Mouse (Mus musculus): ENCODE results near the gene Pla2g7. TPM values are rescaled to one million over a fixed set of nuclear protein-coding genes. Genes with fewer than 3 reads are reported as not detected.

The Pla2g7 gene
- polyA plus RNA-seq, 2 experiments from 2014 or later = 0.30 to 1.5 TPM

- ATAC-seq = no peak
These were observed 13.1 kb downstream of the Pla2g7 start for GRCm38 (mm10) chr17:43581012-43581467.

GRCm38 (mm10) chr17:43584771-43585170 is 16.9 kb downstream of the Pla2g7 start:
- no peak for ATAC-seq

- ATAC-seq = no peak
These were observed 19.4 kb downstream of the Pla2g7 start for GRCm38 (mm10) chr17:43587278-43587677.

- ATAC-seq = no peak
These were observed 21.9 kb downstream of the Pla2g7 start for GRCm38 (mm10) chr17:43589750-43590149.

GRCm38 (mm10) chr17:43590531-43590930 is 22.6 kb downstream of the Pla2g7 start:
- no peak for ATAC-seq

GRCm38 (mm10) chr17:43592296-43593291 is 24.7 kb downstream of the Pla2g7 start:
- no peak for ATAC-seq

- no peak for ATAC-seq
These were observed 29.8 kb downstream of the Pla2g7 start for GRCm38 (mm10) chr17:43597742-43598141.

- ATAC-seq = no peak
These were observed 30.8 kb downstream of the Pla2g7 start for GRCm38 (mm10) chr17:43598706-43599105.

GRCm38 (mm10) chr17:43606704-43607103 is 38.8 kb downstream of the Pla2g7 start:
- ATAC-seq = no peak

GRCm38 (mm10) chr17:43611586-43611985 is 43.7 kb downstream of the Pla2g7 start:
- ATAC-seq = no peak

- no peak for ATAC-seq
These were observed 44.3 kb downstream of the Pla2g7 start for GRCm38 (mm10) chr17:43612221-43612620.

GRCm38 (mm10) chr17:43619156-43619555 is 51.3 kb downstream of the Pla2g7 start:
- no peak for ATAC-seq

- ATAC-seq = no peak
These were observed 54.2 kb downstream of the Pla2g7 start for GRCm38 (mm10) chr17:43622076-43622475.

- no peak for ATAC-seq
These were observed 60.3 kb downstream of the Pla2g7 start for GRCm38 (mm10) chr17:43628246-43628645.

- ATAC-seq = no peak
These were observed 61.2 kb downstream of the Pla2g7 start for GRCm38 (mm10) chr17:43629026-43629495.

- no peak for ATAC-seq
These were observed 61.9 kb downstream of the Pla2g7 start, which contains the start of gene Tdrd6 for GRCm38 (mm10) chr17:43629496-43630426. TSS of gene Tdrd6 (minus strand) at chr17:43630299.

GRCm38 (mm10) chr17:43630427-43630760 is 62.5 kb downstream of the Pla2g7 start:
- no peak for ATAC-seq

- no peak for ATAC-seq
These were observed 69.2 kb downstream of the Pla2g7 start for GRCm38 (mm10) chr17:43637146-43637545.

GRCm38 (mm10) chr17:43640825-43641224 is 72.9 kb downstream of the Pla2g7 start:
- no peak for ATAC-seq

GRCm38 (mm10) chr17:43643191-43643590 is 75.3 kb downstream of the Pla2g7 start:
- no peak for ATAC-seq

- no peak for ATAC-seq
These were observed 76.5 kb downstream of the Pla2g7 start for GRCm38 (mm10) chr17:43644375-43644774.

GRCm38 (mm10) chr17:43645136-43645535 is 77.2 kb downstream of the Pla2g7 start:
- ATAC-seq = no peak

- ATAC-seq = no peak
These were observed 79.0 kb downstream of the Pla2g7 start for GRCm38 (mm10) chr17:43646925-43647324.

Measured in CD4-positive, CD25-positive, alpha-beta regulatory T cell, adult 4 months (primary cell).